Mouse (Mus musculus): Measurements from ENCODE around the gene Sypl2.

The Sypl2 gene

GRCm38 (mm10) chr3:108174672-108175531 is 51.5 kb downstream of the Sypl2 start:
- DNase-seq: no peak

- no peak for DNase-seq
These were observed 57.2 kb downstream of the Sypl2 start for GRCm38 (mm10) chr3:108169199-108169598.

- DNase-seq: no peak
These were observed 58.9 kb downstream of the Sypl2 start for GRCm38 (mm10) chr3:108167499-108167898.

GRCm38 (mm10) chr3:108166486-108167211 is 59.8 kb downstream of the Sypl2 start:
- DNase-seq: peak; percentile 40 to 50

GRCm38 (mm10) chr3:108165532-108166315 is 60.7 kb downstream of the Sypl2 start:
- no peak for DNase-seq

- DNase-seq: peak; percentile 87 to 90
These were observed 61.6 kb downstream of the Sypl2 start for GRCm38 (mm10) chr3:108164807-108165206.

GRCm38 (mm10) chr3:108164091-108164490 is 62.4 kb downstream of the Sypl2 start:
- DNase-seq: no peak
